Mouse (Mus musculus) embryo, embryonic 11.5 days (tissue): ENCODE results near the gene Nr2e1.

ENCODE experiments used
- DNase-seq: peaks from one replicate; pipeline ENCODE4 v3.0.0-alpha.2; 2012; ENCODE audit warnings: low read depth, low spot score

Nr2e1 gene

DNA sequence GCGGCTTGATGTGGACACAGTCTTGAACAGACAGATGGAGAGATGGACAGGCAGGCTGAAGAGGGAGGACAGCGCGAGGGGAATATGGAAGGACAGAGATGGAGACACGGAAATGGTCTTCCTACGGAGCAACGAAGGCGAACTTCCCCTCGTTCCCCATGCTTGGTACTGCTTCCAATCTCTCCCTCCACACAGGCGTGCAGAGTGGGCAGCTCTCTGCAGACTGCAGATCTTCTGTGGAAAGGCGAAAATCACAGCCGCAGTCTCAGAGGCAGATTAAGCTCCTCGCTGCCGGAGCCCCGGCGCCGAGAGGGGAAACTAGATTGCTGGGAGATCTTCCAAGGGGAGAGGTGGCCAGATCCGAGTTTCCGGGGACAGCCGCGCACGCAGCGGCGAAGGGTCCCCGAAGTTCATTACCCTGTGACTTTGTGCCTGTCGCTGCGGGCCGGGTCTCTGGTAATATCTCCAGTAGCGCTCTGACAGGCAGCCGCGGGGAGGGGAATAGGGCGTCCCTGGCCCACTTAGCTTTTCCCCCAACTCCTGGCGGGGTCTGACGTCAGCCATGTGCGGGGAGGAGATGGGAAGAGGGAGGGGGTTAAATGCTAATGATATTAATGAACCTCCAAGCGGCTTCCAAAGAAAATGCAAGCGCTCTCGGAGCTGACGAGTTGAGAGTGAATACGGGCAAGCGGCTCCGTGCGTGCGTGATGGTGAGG, at the start of gene Nr2e1, which contains the start of gene Ostm1:
Gene Nr2e1 (minus strand): TSS at position 476 of the 716 bp plus-strand sequence.
Gene Ostm1 (plus strand): TSS at position 666 of the 716 bp plus-strand sequence.
- no peak for DNase-seq

DNA sequence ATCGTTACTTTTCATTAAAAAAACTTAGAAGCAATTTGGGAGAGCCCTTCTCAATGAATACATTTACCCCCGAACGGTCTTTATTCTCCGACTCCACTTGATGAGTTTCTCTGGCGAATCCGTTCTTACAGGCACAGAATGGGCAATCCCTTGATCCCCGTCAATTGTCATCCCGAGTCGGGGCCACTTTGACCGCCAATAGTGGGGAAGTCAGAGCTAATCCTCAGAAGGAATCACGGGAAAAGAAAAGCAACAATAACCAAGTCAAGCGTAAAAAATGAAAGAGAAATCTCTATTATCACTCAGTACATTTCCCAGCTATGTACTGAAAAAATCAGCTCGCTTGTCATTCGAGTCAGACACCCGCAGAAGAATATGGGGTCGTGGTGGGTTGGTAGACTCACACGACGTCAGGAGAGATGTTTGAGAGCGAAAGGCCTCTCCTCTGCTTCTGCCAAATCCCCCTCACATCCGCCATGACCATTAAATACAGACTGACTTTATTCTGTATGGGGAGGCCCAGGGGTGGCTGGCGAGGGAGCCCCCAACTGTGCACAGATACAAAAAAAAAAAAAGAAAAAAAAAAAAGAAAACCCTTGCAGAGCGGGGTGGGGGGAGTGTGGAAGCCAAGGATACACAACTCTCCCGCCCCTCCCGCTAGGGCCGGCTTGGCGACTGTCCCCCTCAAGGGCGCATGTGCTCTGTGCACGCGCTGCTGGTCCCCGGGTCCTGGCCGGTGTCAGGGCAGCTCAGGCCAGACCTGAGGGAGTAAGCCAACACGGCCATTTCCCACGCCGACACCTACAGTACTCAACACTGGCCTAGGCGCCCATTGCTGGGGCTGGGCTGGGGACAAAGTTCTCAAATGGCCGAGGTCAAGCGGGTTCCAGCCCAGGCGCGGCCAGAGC, 49.3 kb upstream of the Nr2e1 start:
- no peak for DNase-seq

DNA sequence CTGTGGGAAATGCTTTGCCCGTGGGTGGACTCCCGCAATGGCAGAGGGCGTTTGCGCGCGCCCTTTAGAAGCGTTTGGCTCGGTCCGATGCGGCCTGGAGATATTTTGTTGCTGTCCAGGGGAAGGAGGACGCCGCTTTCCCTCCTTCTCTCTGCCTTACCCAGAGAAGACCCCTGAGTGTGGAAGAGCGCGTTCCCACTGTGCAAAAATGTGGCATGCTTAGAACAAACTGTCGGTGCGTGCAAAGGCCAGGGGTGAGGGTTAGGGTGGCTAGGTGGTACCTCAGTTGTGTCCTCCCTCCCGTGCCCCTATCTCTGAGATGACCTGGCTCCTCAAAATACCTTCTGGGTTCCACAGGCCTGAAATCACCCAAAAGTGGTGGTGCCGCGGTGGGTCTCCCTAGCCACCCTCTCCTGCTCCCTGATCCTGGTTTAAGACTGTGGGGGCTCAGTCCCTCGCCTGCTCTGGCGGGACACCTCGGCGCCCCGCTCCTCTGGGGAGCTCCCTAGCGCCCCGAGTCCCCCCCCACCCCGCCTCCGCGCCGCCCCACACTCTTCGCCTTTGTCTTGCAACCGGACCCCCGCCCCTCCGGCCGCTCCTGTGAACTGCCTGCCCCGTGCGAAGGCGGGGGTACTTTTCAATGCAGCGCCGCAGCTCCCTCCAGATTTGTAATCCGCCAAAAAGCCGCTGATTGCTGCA, 48.5 kb upstream of the Nr2e1 start:
- DNase-seq: no peak

DNA sequence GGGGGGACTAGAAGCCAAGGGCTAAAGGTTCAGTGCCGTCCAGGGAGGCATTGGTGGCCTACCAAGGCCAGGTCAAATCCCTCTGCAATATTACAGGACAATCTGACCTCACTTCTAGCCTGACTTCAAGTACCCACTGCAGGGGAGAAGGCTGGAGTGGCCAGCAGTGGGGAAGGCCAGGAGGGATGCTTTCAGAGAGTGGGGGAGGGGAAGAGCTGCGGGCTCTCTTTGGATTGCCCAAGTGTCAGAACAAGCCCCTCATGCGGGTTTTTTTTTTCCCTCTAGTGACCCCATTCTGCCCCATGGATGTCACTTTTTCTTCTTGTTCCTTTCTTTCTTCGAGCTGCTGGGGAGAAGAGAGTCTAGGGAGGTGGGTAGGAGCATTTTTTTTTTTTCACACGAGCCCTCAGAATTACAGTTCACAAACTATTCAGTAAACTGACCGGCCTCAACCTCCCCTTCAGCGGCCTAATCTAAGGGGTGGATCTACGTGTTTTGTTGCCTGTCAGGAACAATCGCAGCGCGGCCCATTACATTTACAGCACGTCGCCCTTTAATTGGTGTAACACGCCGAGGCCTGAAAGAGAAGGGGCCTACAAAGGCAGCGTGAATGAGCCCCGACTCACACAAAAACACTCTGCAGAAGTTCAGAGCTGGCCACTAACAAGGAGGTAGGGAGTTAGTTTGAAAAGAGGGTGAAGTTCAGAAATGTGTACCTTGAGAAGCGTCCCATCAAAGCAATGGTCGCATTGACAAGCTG, 47.3 kb upstream of the Nr2e1 start:
- DNase-seq: no peak

DNA sequence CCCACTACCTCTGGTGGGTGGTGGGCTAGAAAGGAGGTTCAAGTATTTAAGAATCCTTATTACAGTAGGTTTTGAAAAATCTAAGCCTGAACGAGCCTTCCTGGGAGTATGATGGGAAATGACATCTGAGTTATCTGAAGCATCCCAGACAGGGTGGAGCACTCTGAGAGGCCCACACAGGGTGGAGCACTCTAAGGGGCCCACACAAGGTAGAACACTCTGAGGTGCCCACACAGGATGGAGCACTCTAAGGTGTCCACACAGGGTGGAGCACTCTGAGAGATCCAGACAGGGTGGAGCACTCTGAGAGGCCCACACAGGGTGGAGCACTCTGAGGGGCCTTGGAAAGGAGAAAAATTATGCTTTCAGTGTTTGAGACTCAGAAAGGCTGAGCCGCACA, 42.5 kb upstream of the Nr2e1 start:
- DNase-seq: no peak

DNA sequence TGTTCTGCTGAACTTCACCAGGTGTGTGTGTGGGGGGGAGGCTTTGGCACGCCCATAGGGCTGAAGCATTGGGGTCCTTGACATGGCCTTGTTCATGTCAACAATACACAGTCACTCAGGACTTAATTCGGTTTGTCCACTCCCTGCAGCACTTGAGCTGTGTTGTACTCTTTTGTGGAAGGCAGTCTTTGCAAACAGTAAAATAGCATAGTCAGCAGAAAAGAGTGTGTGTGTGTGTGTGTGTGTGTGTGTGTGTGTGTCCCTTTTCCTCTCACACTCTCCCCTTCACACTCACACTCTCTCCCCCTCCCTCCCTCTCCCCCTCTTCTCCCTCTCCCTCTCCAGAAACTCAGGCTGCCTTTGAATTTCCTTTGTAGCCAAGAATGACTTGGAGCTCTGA, 34.9 kb upstream of the Nr2e1 start:
- no peak for DNase-seq

DNA sequence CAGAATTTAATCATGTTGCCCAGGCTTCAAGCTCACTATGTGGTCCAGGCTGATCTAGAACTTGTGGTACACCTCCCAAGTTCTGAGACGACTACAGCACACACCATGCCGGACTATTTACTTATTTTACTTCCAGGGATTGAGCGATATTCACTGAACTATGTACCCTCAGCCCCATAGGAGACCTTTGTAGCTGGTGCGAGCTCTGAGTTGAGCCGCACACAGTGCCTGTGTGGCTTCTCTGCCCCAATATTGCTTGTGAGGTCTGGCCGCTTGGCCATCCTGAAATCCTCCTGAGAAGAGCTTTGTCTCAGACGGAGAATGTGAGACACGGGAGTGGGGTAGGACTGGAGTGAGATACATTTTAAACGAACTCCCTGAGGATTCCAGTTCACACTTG, 31.3 kb upstream of the Nr2e1 start:
- DNase-seq: no peak

DNA sequence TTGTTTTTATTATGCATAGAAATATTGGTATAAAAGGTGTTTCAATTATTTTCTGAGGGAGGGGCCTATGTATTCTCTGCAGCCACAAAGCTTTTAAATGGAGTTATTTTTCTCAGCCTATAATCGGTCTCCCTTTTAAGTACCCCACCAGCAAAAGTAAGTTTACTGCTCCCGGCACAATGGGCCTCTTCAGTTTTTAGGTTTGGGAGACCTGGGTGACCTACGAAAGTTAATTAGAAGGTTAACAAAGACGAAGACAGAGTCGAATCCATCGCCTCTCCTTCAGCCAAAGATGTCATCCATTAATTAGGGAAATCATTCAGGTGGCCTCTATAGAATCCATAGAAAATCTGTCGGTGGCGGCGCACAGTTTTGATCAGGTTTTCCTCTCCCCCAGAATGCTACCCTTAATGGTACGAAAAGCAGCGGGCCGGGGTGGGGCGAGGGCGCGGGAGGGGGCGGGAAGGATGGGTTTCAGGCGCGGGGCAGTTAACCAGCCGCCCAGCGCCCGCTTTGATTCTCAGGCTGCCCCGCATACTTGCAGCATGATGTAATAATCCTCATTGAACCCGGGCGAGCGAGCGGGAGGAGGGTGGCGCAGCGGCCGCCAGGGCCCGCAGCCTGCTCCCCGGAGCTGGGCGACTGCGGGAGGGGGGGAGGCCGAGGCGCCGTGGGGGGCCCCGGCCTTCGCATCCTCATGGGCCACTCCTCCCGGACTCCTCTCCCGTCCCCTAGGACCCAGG, 30.4 kb upstream of the Nr2e1 start:
- DNase-seq: no peak

DNA sequence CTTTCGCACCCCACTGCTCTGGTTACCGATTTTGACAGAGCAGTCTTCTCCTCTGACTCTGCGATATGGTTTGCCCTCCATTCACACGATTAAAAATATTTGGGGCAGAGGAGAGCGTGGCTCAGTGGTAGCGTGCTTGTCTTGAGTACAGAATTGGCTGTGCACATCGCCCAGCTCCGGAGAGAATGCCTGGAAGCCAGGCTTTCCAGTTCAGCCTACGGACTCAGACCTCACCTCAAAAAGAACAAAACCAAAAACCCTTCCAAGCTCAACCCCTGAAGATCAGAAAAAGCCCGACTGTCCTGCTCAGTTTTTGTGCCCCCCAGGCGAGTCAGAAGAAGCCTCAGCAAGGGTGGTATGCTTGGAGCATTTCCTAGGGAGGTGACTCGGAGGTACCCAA, 29.6 kb upstream of the Nr2e1 start:
- DNase-seq: no peak

DNA sequence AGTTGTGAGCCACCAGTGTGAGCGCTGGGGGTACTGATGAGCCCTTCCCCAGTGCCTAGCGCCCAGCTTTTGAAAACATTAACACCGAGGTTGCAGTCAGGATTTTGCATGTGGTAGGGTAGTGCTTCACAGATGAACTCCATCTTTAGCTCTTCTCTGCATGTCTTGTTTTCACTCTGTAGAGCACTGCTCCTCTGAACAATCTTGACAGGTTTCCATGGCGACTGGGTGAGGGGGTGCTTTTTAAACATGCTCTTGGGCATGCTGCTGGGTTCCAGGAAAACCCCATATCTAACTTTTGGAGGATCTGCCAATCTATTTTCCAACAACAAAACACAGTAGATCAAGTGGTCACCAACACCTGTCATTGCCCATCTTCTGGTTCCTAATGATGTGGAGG, 23.3 kb upstream of the Nr2e1 start:
- no peak for DNase-seq

DNA sequence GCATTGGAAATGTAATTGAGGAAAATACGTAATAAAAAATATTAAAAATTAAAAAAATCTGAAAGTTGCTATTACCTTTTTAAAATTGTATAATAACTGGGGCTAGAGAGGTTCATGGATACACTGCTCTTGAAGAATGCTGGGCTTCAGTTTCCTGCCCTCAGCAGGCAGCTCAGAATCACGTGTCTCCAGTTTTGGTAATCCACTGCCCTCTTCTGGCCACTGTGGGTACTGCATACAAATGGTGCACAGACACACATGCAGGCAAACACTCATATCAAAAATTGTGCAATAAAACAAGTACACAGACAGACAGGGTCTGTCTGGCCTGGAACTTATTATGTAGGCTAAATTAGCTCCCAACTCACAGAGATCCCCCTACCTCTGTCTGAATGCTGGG, 21.4 kb upstream of the Nr2e1 start:
- no peak for DNase-seq

DNA sequence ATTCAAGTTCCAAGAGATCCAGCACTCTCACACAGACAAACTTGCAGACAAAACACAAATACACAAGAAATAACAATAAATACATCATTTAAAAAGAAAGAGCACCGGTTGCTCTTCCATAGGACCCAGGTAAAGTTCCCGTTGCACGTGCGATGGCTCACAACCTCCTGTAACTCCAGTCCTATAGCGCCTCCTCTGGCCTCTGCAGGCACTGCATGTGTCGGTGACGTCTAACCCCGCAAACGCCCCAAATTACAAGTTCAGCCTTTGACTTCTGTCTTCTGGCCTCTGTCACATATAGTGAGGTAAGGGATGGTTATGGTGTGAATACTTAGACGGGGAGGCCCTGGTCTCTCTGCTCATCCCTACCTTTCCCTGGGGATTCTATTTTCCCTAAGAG, 18.1 kb upstream of the Nr2e1 start:
- DNase-seq: no peak

DNA sequence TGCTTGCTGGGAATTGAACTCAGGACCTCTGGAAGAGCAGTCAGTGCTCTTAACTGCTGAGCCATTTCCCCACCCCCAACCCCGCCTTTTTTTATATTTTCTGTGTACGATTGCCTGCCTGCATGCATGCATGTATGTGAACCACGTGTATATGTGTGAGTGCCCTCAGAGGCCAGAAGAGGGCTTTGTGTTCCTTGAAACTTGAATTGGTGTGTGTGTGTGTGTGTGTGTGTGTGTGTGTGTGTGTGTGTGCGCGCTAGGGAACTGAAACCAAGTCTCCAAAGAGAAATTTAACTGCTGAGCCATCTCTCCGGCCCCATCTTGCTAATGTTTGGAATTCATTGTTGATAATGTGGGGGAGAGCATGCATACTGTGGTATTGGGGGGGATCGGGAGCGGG, 15.2 kb upstream of the Nr2e1 start:
- no peak for DNase-seq

DNA sequence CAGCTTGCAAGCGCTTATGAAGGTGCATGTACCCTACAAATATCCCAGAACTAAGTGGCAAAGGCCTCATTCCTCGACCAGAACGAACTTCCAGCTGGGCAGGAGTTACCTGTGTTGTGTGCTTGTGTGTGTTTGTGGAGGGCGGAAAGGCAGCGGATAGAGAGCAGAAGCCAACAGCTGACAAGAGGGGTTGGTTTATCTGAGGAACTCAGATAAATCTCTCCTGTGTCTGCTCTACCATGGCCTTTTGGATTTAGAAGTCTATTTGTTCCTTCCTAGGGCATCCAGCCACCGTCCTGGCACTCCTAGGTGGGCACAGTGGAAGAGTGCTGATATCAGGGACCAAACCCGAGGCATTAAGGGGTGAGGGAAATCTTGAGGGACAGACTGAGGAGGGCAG, 9.8 kb upstream of the Nr2e1 start:
- DNase-seq: no peak

DNA sequence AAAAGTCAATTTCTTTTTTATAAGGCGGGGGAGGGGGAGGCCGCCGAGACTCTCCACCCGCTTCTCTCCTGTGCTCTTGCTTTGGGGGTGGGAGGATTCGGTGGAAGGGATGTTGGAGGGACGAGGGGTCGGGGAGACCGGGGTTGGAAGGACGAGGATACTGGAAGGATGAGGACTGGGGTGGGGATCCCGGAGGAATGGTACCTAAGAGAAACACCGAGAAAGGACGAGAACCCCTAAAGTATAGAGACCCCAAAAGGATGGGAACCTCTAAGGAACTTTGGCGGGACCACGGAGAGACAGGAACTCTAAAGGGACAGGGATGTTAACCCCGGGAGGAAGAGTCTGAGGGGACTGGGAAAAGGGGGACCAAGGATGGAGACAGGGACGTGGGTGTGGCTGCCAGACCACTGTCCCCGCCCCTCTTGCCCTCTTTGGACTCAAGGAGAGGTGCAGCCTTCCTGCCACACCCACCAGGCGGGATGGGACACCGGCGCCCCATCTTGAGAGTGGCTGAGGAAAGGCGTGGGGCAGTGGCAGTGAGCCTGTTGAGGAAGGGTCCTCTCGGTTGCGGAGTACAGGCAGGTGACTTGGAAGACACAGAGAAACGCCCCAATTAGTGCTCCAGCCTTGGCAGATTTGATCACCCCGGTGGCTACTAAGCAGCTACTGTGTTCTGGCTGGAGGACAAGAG, 8.7 kb upstream of the Nr2e1 start:
- no peak for DNase-seq

DNA sequence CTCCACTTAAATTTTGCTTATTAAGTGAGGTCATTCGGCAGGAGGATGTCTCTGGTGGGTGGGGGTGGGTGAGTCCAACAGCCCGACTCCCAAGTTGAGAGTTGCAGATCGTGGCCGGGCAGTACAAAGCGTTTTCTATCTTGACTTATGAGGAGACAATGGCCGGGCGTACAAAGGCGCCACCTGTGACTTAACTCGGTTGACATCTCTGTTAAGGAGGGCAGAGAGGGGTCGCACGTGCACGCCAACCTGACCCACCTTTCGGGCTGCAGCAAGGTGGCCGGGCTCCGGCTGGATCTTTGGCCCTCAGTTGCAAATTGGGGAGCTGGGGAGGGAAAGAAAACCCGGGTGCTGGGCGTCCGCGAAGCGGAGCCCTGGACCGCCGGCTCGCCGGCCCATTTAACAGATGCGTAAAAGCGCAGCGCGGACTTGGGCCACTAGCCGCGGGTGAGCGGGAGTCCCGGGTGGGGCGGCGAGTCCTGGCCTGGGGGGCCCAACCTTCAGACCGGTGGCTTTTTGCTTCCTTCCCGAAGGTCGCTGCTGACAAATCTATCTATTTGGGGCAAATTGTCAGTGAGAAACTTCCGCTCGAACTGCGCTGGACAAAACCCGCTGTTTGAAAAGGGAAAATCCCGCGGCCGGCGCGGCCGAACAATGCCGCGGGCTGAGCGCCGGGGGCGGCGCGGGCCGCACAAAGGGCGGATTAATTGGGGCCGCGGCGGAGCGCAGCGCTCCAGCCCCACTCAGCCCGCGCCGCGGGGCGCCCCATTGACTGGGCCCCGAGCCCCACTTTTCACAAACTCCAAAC, 8.0 kb upstream of the Nr2e1 start:
- DNase-seq: no peak

DNA sequence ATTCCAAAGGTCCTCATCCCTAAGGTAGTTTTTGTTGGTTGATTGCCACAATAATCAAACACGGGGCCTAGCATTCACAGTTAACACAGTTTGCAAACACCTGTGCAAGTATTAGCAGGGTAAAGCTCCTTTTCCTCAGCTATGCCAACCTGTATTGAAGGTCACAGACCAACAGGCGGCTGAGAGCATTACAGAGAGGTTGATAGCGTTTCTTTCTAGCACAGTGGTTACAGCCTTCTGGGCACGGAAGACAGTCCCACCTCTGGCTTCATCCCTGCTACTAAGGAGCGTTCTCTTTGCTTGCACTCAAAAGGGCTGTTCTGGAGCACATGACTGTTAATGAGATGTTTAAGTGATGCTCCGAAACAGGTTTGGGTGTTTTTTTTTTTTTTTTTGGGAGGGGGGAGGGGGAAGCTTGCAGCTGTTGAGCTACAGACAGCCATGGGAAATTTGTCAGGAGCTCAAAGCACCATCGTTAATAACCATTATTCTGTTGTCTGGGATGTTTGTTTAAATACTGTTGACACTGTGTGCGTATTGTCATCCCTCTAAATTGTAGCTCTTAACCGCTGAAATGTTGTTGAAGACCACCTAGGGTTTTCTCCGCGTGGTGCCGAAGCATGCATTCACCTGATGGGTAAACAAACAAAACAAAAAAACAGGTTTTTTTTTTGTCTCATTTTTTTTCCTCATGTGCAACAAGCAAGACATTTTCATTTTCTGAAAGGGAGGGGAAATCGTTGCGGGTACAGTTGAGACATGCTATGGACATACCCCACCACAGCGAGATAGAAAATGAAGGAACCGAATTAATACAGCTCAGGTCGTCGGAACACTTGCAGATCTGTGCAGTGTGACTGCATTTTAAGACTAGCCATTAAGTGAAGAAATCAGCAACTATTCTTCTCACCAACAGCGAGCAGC, 7.1 kb upstream of the Nr2e1 start:
- DNase-seq: no peak

DNA sequence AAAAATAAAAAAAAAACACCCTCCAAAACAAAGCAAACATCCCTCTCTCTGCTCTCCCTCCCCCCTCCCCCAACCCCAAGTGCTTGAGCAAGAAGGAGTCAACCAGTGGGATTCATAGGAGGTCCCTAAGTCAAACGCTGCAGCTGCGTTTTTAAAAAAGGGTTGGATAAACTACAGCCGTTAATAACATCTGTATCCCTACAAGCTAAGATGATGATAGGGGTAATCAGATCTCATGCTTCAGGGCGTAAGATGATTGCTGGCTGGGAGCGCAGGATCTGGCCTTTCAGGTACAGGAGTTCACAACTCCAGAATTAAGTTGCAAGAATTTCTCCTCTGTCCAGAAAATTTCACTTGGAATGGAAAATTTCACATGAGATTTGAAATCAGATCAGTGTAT, 6.1 kb upstream of the Nr2e1 start:
- no peak for DNase-seq
